Mouse (Mus musculus) heart, postnatal 0 days (tissue): ENCODE measurements around the gene Irgm2.

Experiments used
- CTCF ChIP-seq: IDR thresholded peaks from 2 replicates; pipeline ENCODE4 v1.5.1; 2016; ENCODE audit warnings: antibody characterized with exemption, control low read depth, low read depth
- EP300 ChIP-seq: IDR thresholded peaks from 2 replicates; pipeline ENCODE4 v1.6.1; 2016; ENCODE audit warnings: antibody characterized with exemption, low read depth

- TF ChIP-seq CTCF (no peak), EP300 (no peak)
Measured at GRCm38 (mm10) chr11:58262336-58262735, 62.9 kb downstream of the Irgm2 start.
